Mouse (Mus musculus): Measurements from ENCODE around the gene Flt1. TPM values are rescaled to one million over a fixed set of nuclear protein-coding genes. Genes with fewer than 3 reads are reported as not detected.

The Flt1 gene
- 17.6 and 19.0 TPM in 2 replicates for polyA plus RNA-seq (2015; fragmentation: Nextera tagmentation; extraction: Ambion mirVana)

GRCm38 (mm10) chr5:147725831-147726700, at the start of gene Flt1:
TSS of gene Flt1 (minus strand) at chr5:147726011.
- Histone ChIP-seq H3K27ac (peak within 1 kb of the TSS; percentile 50; the same call in 1 of the 2 replicates), H3K9ac (peak within 1 kb of the TSS; percentile 49), H3K4me2 (peak within 1 kb of the TSS; percentile 90), H3K27me3 (peaks cover 82% of the 10 kb centered on the region), H3K9me3 (no peaks in the 10 kb centered on the region), H3K36me3 (no peaks in the 10 kb centered on the region), H3K4me3 (peak within 1 kb of the TSS; percentile 53), H3K4me1 (peaks cover 25% of the 10 kb centered on the region)
- 1% methylated on average over 70 of the region's 82 CpGs for WGBS
- peak; percentile 68 for ATAC-seq (ENCODE audit: borderline replicate concordance, extremely low read depth, low FRiP score, low TSS enrichment)

- no peak overlapping the region for H3K27ac ChIP-seq
- no peak overlapping the region for H3K9ac ChIP-seq
- no peaks in the 10 kb centered on the region for H3K9me3 ChIP-seq
- 59% methylated on average over 7 of the region's 7 CpGs for WGBS
- H3K4me2 ChIP-seq: no peak overlapping the region
- no peak for ATAC-seq (ENCODE audit: borderline replicate concordance, extremely low read depth, low FRiP score, low TSS enrichment)
- H3K36me3 ChIP-seq: no peaks in the 10 kb centered on the region
- H3K4me3 ChIP-seq: no peak overlapping the region
- H3K27me3 ChIP-seq: no peaks in the 10 kb centered on the region
- H3K4me1 ChIP-seq: no peaks in the 10 kb centered on the region
Observed at GRCm38 (mm10) chr5:147775222-147775621, 49.4 kb upstream of the Flt1 start.

- Histone ChIP-seq H3K36me3 (no peaks in the 10 kb centered on the region), H3K27ac (no peak overlapping the region), H3K4me1 (no peaks in the 10 kb centered on the region), H3K9ac (no peak overlapping the region), H3K9me3 (no peaks in the 10 kb centered on the region), H3K4me2 (no peak overlapping the region), H3K4me3 (no peak overlapping the region), H3K27me3 (no peaks in the 10 kb centered on the region)
- ATAC-seq (ENCODE audit: borderline replicate concordance, extremely low read depth, low FRiP score, low TSS enrichment): no peak
- 64% methylated on average over 6 of the region's 6 CpGs for WGBS
Observed at GRCm38 (mm10) chr5:147769918-147770317, 44.1 kb upstream of the Flt1 start.

GRCm38 (mm10) chr5:147764061-147764460, 38.2 kb upstream of the Flt1 start:
- no peaks in the 10 kb centered on the region for H3K27me3 ChIP-seq
- no peak overlapping the region for H3K27ac ChIP-seq
- 92% methylated on average over 4 of the region's 4 CpGs for WGBS
- no peaks in the 10 kb centered on the region for H3K9me3 ChIP-seq
- no peaks in the 10 kb centered on the region for H3K36me3 ChIP-seq
- H3K4me3 ChIP-seq: no peak overlapping the region
- no peak for ATAC-seq (ENCODE audit: borderline replicate concordance, extremely low read depth, low FRiP score, low TSS enrichment)
- H3K4me2 ChIP-seq: no peak overlapping the region
- H3K4me1 ChIP-seq: no peaks in the 10 kb centered on the region
- H3K9ac ChIP-seq: no peak overlapping the region

GRCm38 (mm10) chr5:147761984-147762383, 36.2 kb upstream of the Flt1 start:
- no peak overlapping the region for H3K27ac ChIP-seq
- H3K27me3 ChIP-seq: no peaks in the 10 kb centered on the region
- H3K4me1 ChIP-seq: no peaks in the 10 kb centered on the region; the same call in 1 of the 2 replicates
- no peak overlapping the region for H3K9ac ChIP-seq
- H3K4me2 ChIP-seq: no peak overlapping the region
- ATAC-seq (ENCODE audit: borderline replicate concordance, extremely low read depth, low FRiP score, low TSS enrichment): no peak
- no peak overlapping the region for H3K4me3 ChIP-seq
- no peaks in the 10 kb centered on the region for H3K36me3 ChIP-seq
- WGBS: 24% methylated on average over 8 of the region's 8 CpGs
- no peaks in the 10 kb centered on the region for H3K9me3 ChIP-seq

GRCm38 (mm10) chr5:147761275-147761674, 35.5 kb upstream of the Flt1 start:
- WGBS: 9% methylated on average over 9 of the region's 9 CpGs
- H3K4me3 ChIP-seq: no peak overlapping the region
- H3K9ac ChIP-seq: no peak overlapping the region
- H3K4me1 ChIP-seq: no peaks in the 10 kb centered on the region; the same call in 1 of the 2 replicates
- H3K36me3 ChIP-seq: no peaks in the 10 kb centered on the region
- no peak overlapping the region for H3K27ac ChIP-seq
- no peaks in the 10 kb centered on the region for H3K9me3 ChIP-seq
- no peaks in the 10 kb centered on the region for H3K27me3 ChIP-seq
- no peak for ATAC-seq (ENCODE audit: borderline replicate concordance, extremely low read depth, low FRiP score, low TSS enrichment)
- no peak overlapping the region for H3K4me2 ChIP-seq

GRCm38 (mm10) chr5:147758640-147759319, 33.0 kb upstream of the Flt1 start:
- H3K36me3 ChIP-seq: no peaks in the 10 kb centered on the region
- 63% methylated on average over 9 of the region's 9 CpGs for WGBS
- ATAC-seq (ENCODE audit: borderline replicate concordance, extremely low read depth, low FRiP score, low TSS enrichment): no peak
- no peak overlapping the region for H3K27ac ChIP-seq
- H3K27me3 ChIP-seq: 0 out of 2 replicates have a peak, but pooled peaks cover under 1% of the 10 kb centered on the region
- H3K4me1 ChIP-seq: no peaks in the 10 kb centered on the region; the same call in 1 of the 2 replicates
- no peaks in the 10 kb centered on the region for H3K9me3 ChIP-seq
- H3K4me2 ChIP-seq: peak overlapping the region; percentile 46
- peak overlapping the region; percentile 22 for H3K4me3 ChIP-seq
- H3K9ac ChIP-seq: no peak overlapping the region

- H3K36me3 ChIP-seq: no peaks in the 10 kb centered on the region
- H3K27ac ChIP-seq: no peak overlapping the region
- peak overlapping the region; percentile 22 for H3K4me3 ChIP-seq
- H3K9me3 ChIP-seq: no peaks in the 10 kb centered on the region
- WGBS: 45% methylated on average over 12 of the region's 12 CpGs
- ATAC-seq (ENCODE audit: borderline replicate concordance, extremely low read depth, low FRiP score, low TSS enrichment): no peak
- H3K4me2 ChIP-seq: peak overlapping the region; percentile 46
- no peak overlapping the region for H3K9ac ChIP-seq
- peaks cover 3% of the 10 kb centered on the region for H3K4me1 ChIP-seq
- H3K27me3 ChIP-seq: peaks cover 8% of the 10 kb centered on the region
Observed at GRCm38 (mm10) chr5:147757832-147758587, 32.2 kb upstream of the Flt1 start.

GRCm38 (mm10) chr5:147752914-147753341, 27.1 kb upstream of the Flt1 start:
- Histone ChIP-seq H3K27me3 (peaks cover 21% of the 10 kb centered on the region), H3K27ac (no peak overlapping the region), H3K9ac (no peak overlapping the region), H3K4me2 (peak overlapping the region; percentile 50), H3K4me1 (peaks cover 33% of the 10 kb centered on the region), H3K36me3 (no peaks in the 10 kb centered on the region), H3K9me3 (no peaks in the 10 kb centered on the region), H3K4me3 (peak overlapping the region; percentile 26)
- 0 out of 2 replicates have a peak, but pooled peaks have one; percentile 48 for ATAC-seq (ENCODE audit: borderline replicate concordance, extremely low read depth, low FRiP score, low TSS enrichment)
- WGBS: 2% methylated on average over 25 of the region's 25 CpGs

GRCm38 (mm10) chr5:147751673-147752130, 25.9 kb upstream of the Flt1 start:
- WGBS: 0% methylated on average over 28 of the region's 28 CpGs
- H3K9ac ChIP-seq: no peak overlapping the region
- H3K27ac ChIP-seq: peak overlapping the region; percentile 81
- peak; percentile 74 for ATAC-seq (ENCODE audit: borderline replicate concordance, extremely low read depth, low FRiP score, low TSS enrichment)
- no peaks in the 10 kb centered on the region for H3K36me3 ChIP-seq
- H3K27me3 ChIP-seq: peaks cover 21% of the 10 kb centered on the region
- H3K4me2 ChIP-seq: peak overlapping the region; percentile 60
- no peaks in the 10 kb centered on the region for H3K9me3 ChIP-seq
- peaks cover 36% of the 10 kb centered on the region for H3K4me1 ChIP-seq
- H3K4me3 ChIP-seq: peak overlapping the region; percentile 24

- H3K9me3 ChIP-seq: no peaks in the 10 kb centered on the region
- H3K27ac ChIP-seq: no peak overlapping the region
- H3K4me3 ChIP-seq: no peak overlapping the region
- H3K27me3 ChIP-seq: peaks cover 21% of the 10 kb centered on the region
- H3K36me3 ChIP-seq: no peaks in the 10 kb centered on the region
- no peak for ATAC-seq (ENCODE audit: borderline replicate concordance, extremely low read depth, low FRiP score, low TSS enrichment)
- H3K9ac ChIP-seq: no peak overlapping the region
- no peak overlapping the region for H3K4me2 ChIP-seq
- 17% methylated on average over 5 of the region's 5 CpGs for WGBS
- H3K4me1 ChIP-seq: peaks cover 36% of the 10 kb centered on the region
Observed at GRCm38 (mm10) chr5:147749972-147750371, 24.2 kb upstream of the Flt1 start.

Measured in lung, embryonic 15.5 days (tissue).